Mouse (Mus musculus) left cerebral cortex, postnatal 25 days (tissue): ENCODE results near the gene Slc19a1. TPM values are rescaled to one million over a fixed set of nuclear protein-coding genes. Genes with fewer than 3 reads are reported as not detected.

Experiments
- DNase-seq, 2 experiments: peaks; one replicate each; pipeline ENCODE4 v3.0.0; 2022; ENCODE audit warnings: low spot score in 2 of 2, mixed read lengths in 1 of 2
- intact Hi-C: fragments of 180-260 bp; cut with DNase I; formaldehyde crosslinking; loops from one replicate; pipeline ENCODE4 v1.15.1; 2025
- total RNA-seq, 2 experiments: library from RNA; stranded (reverse); gene quantifications; 2 replicates each; pipeline ENCODE4 v1.2.3; 2021

Slc19a1 gene
- total RNA-seq: 10 to 100 TPM; 23.3 to 26.3 TPM

GRCm38 (mm10) chr10:77031768-77032375, at the start of gene Slc19a1:
Gene Slc19a1, plus strand, starts transcription at chr10:77032241.
- intact Hi-C loops: no loop called here
- no peak for DNase-seq

- no peak for DNase-seq
- intact Hi-C loops: no loop called here
Measured at GRCm38 (mm10) chr10:76988586-76988985, 43.5 kb upstream of the Slc19a1 start.

- DNase-seq: no peak
- intact Hi-C loops: no loop called here
Measured at GRCm38 (mm10) chr10:76992456-76992855, 39.6 kb upstream of the Slc19a1 start.

- intact Hi-C loops: no loop called here
- DNase-seq: no peak
Measured at GRCm38 (mm10) chr10:76997759-76998513, 34.1 kb upstream of the Slc19a1 start.

GRCm38 (mm10) chr10:77004936-77005335, 27.1 kb upstream of the Slc19a1 start:
- intact Hi-C loops: no loop called here
- no peak for DNase-seq

- no peak for DNase-seq
- intact Hi-C loops: no loop called here
Measured at GRCm38 (mm10) chr10:77007433-77008108, 24.5 kb upstream of the Slc19a1 start.

GRCm38 (mm10) chr10:77008109-77008561, 23.9 kb upstream of the Slc19a1 start:
- DNase-seq: peak; percentile 33 to 45
- intact Hi-C loops: no loop called here

GRCm38 (mm10) chr10:77008698-77009097, 23.3 kb upstream of the Slc19a1 start:
- intact Hi-C loops: no loop called here
- DNase-seq: no peak

GRCm38 (mm10) chr10:77011681-77012080, 20.4 kb upstream of the Slc19a1 start:
- intact Hi-C loops: no loop called here
- DNase-seq: no peak

- no peak for DNase-seq
- intact Hi-C loops: no loop called here
Measured at GRCm38 (mm10) chr10:77016080-77016479, 16.0 kb upstream of the Slc19a1 start.

GRCm38 (mm10) chr10:77016499-77016898, 15.5 kb upstream of the Slc19a1 start:
- intact Hi-C loops: no loop called here
- DNase-seq: no peak

- DNase-seq: no peak
- intact Hi-C loops: no loop called here
Measured at GRCm38 (mm10) chr10:77017061-77017460, 15.0 kb upstream of the Slc19a1 start.

- no peak for DNase-seq
- intact Hi-C loops: no loop called here
Measured at GRCm38 (mm10) chr10:77017662-77018061, 14.4 kb upstream of the Slc19a1 start.

- peak; percentile 78 to 80 for DNase-seq
- intact Hi-C loops: loop anchor here (1.0 to 5.0 kb wide), 2 partner anchors 186 to 229 kb away; no protein-coding TSS in a partner anchor
Measured at GRCm38 (mm10) chr10:77021399-77022052, 10.5 kb upstream of the Slc19a1 start.

- no peak for DNase-seq
- intact Hi-C loops: loop anchor here (5.0 kb wide), 1 partner anchor 230 kb away; no protein-coding TSS in a partner anchor
Measured at GRCm38 (mm10) chr10:77022301-77023130, 9.5 kb upstream of the Slc19a1 start.

GRCm38 (mm10) chr10:77024231-77024630, 7.8 kb upstream of the Slc19a1 start:
- intact Hi-C loops: loop anchor here (5.0 kb wide), 1 partner anchor 232 kb away; no protein-coding TSS in a partner anchor
- no peak for DNase-seq

- intact Hi-C loops: no loop called here
- DNase-seq: no peak
Measured at GRCm38 (mm10) chr10:77026944-77027343, 5.1 kb upstream of the Slc19a1 start.

- intact Hi-C loops: no loop called here
Measured at GRCm38 (mm10) chr10:77028782-77029296, 3.2 kb upstream of the Slc19a1 start.

GRCm38 (mm10) chr10:77029761-77030160, 2.3 kb upstream of the Slc19a1 start:
- intact Hi-C loops: no loop called here

More at GRCm38 (mm10) chr10:77028782-77029296, 3.2 kb upstream of the Slc19a1 start:
- DNase-seq: no peak

More at GRCm38 (mm10) chr10:77029761-77030160, 2.3 kb upstream of the Slc19a1 start:
- DNase-seq: no peak
